Mouse (Mus musculus): ENCODE measurements around the gene Myzap.
A peak's percentile ranks its signal among the peaks of the same experiment; 100 is the strongest.

Gene Myzap

GRCm38 (mm10) chr9:71604914-71605635, 12.9 kb upstream of the Myzap start:
- DNase-seq (ENCODE audit: low spot score), result no peak

GRCm38 (mm10) chr9:71599861-71600260, 7.7 kb upstream of the Myzap start:
- no peak for DNase-seq (ENCODE audit: low spot score)

DNA sequence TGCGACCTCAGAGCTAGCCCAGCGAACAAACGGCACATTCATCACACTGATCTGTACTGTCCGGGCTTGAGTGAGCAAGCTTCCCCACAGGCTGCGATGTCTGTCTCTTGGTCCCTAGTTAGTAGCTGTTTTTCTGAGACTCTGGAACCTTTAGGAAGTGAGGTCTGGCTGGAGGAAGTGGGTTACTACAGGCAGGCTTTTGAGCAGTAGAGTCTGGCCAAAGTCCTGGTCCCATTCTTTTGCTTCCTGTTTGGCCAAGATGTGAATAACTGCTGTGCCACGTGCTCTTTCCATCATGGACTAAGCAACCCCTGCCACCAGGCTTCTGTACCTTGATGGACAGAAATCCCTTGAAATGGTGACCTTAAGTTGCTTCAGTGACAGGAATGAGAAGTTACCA, 4.7 kb upstream of the Myzap start:
- DNase-seq (ENCODE audit: low spot score), result no peak

- no peak for DNase-seq (ENCODE audit: low spot score)
Measured at GRCm38 (mm10) chr9:71592577-71593285, 571 bp upstream of the Myzap start.

DNA sequence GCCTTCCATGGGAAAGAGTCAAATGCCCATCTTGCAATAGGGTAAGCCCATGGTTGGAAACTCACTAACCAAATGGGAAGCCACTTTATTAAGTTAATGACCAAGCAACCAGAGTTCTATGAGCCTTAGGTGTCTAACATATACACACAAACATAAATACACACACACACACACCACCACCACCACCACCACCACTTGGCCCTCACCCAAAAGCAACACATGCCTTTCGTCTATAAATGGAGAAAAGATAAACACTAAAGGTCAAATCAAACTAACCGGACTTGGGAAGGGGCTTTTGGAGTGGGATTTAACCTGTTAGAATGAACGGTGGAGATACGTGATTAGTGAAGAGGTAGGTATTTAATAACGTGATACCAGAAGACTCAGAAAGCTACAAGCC, 1.1 kb downstream of the Myzap start:
- no peak for DNase-seq (ENCODE audit: low spot score)

- DNase-seq (ENCODE audit: low spot score), result no peak
Measured at GRCm38 (mm10) chr9:71589771-71590170, 2.4 kb downstream of the Myzap start.

DNA sequence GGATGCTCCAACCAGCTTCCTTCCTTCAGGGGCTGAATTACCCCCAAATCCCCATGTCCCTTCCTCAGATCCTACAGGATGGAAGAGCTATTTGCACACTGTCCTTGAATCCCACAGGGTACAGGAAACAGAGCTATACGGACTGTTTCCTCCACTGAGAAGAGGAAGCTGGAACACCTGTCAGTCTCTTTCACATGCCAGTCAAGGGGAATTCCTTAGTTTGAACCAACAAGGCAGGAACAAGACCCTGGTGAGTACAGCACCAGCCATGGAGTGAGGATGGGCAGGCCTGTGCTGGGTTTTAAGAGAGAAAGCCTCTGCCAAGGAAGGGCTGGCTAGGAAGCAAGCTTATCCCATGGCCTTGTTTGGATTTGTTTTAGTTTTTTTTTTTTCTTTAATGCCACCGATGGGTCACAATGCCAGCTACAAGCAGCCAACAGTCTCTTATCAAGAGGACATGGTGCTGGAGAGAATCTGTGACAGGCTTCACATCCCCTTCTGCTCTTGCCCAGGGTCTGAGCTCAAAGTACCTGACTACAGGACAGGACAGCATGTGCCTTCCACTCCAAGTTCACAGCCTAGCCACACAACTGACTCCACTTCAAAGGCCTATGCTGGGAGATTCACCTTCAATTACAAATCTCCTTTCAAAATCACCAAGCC, 3.1 kb downstream of the Myzap start:
- no peak for DNase-seq (ENCODE audit: low spot score)

DNA sequence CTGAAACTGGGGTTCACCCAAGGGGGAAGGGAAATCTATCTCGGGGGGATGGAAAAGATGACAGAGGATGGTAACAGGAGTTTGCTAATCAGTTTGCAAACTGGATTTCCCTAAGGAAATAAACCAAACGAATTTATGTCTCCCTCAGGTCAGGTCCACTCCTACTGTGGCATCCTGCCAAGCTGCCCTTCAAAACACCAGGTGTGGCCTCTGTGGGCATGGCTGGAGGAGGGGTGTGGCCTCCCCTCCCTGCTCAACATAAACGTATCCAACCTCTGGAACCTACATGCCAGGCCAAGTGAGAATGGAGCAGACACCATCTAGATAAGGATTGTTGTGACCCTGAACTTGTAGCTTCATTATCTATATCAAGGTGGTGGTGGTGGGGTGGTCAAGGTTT, 5.8 kb downstream of the Myzap start:
- no peak for DNase-seq (ENCODE audit: low spot score)

- no peak for DNase-seq (ENCODE audit: low spot score)
Measured at GRCm38 (mm10) chr9:71582771-71583170, 9.4 kb downstream of the Myzap start.

GRCm38 (mm10) chr9:71578896-71579564, 13.1 kb downstream of the Myzap start:
- DNase-seq (ENCODE audit: low spot score), result no peak

- DNase-seq (ENCODE audit: low spot score), result no peak
Measured at GRCm38 (mm10) chr9:71574440-71574839, 17.7 kb downstream of the Myzap start.

DNA sequence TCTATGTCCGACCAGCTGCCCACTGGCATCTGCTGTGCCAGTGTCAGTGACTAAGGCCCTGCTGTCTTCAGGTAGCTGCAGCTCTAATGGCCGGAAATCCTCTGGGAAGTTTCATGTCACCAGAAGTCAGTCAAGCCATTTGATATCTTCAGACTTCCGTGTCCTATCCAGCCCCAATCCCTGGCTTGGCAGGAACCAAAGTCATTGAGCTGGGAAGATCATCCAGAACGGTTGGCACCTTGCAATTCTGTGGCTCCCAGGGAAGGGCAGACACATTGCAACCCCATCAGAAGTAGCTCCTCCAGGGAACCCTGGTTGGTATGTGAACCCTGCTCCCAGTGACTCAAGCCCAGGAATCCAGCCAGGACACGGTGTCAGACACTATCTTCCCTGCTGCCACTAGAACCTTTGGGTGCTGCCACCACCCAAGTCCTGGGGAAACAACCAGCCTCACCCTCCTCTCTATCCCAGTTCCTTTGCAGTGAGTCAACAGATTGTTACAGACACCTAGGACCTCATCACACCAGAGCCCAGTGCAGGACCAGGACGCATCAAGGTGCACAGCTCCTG, 18.3 kb downstream of the Myzap start:
- DNase-seq (ENCODE audit: low spot score), result no peak

DNA sequence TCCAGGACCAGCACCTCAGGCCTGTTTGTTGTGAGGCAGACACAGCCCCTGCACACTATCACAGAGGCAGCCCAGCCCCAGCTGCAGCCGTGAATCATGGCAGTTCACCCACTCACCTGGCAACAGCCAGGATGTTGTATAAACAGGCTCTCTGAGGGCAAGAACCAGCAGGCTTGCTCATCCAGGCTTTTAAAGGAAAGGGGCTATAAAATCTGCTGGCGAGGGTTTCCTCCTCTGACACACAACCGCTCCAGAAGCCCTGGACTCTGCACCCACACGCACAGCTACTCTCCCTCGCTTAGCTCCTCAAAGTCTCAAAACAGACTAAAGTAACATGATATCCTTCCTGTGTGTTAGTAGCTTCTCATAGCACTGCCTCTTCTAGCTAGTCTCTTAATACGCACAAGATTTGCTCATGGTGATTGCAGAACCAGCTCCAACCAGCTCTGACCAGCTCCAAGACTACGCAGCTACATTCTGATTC, 21.0 kb downstream of the Myzap start:
- peak; percentile 16 for DNase-seq (ENCODE audit: low spot score)

DNA sequence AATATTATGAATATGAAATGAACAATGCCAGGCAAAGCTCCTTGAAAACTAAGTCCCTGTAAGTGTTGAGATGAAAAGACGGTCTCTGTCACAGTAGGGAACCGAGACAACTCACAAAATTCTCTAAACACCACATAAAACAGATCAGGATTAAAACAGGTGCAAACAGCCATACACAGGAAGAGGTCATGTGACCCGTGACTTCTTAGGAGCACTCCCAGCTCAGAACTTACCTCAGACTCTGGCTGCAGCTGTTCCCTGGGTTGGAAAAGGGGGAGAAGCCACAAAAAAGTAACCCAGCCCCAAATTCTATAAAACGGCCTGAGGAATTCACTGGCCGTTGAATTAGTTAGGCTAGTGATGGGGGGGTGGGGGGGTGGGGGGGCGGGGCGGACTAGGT, 22.0 kb downstream of the Myzap start:
- DNase-seq (ENCODE audit: low spot score), result peak; percentile 21

DNA sequence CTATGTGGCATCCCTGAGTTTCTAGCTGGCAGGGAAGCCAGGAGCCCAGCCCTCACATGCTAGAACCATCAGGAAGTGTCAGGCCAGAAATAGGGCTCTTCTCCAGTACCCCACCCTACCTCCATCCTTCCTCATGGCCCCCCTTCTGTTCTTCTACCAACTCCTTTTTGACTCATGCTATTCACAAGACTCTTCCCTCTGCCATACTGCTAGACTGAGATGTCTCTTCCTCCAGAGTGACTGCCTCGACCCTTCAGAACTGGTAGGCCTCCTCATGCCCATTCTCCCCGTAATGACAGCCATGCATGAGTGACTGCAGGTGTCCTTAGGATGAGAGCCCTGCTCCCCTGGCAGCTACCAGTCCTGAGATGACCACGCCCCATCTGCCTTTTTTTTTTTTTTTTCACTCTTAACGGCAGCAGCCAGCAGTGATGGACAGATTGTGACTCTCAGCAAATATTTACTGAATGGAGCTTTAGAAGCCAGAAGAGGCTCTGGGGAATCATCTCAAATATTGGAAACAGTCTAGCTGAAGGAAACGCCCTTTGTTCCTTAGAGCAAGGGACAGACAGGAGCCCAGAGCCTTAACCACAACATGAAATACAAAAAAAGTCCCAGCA, 23.7 kb downstream of the Myzap start:
- no peak for DNase-seq (ENCODE audit: low spot score)

DNA sequence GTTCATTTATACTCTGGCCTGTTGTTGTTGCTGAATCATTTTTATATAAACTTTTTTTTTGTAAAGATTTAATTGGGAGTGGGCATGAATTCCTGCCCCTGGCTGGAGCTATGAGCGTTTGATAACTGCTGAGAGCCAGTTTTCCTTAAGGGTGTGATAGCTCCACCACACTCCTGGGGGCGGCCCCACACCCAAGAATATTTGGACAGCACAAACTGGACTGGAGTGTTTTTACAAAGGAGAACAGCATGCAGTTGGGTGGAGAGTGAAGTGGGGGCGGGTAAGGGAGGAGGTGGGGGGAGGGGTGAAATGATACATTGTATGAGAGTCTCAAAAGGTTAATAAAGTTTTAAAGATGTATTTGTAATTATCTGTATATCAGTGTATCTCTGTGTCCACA, 24.8 kb downstream of the Myzap start:
- no peak for DNase-seq (ENCODE audit: low spot score)

- DNase-seq (ENCODE audit: low spot score), result no peak
Measured at GRCm38 (mm10) chr9:71566763-71567162, 25.4 kb downstream of the Myzap start.

DNA sequence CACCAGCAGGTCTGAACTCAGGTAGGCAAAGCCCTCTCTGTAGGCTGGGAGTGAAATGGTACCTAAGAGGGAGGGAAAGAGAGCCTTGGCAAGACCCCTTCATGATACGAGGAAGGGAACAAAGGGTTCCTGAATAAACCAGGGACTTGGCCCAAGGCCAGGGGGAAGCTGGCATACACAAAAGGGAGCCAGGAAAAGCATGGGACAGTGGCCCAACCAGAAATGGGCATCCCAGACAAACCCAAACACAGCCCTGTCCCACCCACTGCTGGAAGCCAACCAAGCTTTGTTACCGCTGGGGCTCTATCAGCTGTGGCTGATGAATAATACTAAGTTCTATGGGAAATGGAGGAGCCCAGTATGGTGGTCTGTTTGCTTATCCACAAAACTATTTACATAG, 34.4 kb downstream of the Myzap start:
- DNase-seq (ENCODE audit: low spot score), result no peak

GRCm38 (mm10) chr9:71554001-71554400, 38.2 kb downstream of the Myzap start:
- no peak for DNase-seq (ENCODE audit: low spot score)

DNA sequence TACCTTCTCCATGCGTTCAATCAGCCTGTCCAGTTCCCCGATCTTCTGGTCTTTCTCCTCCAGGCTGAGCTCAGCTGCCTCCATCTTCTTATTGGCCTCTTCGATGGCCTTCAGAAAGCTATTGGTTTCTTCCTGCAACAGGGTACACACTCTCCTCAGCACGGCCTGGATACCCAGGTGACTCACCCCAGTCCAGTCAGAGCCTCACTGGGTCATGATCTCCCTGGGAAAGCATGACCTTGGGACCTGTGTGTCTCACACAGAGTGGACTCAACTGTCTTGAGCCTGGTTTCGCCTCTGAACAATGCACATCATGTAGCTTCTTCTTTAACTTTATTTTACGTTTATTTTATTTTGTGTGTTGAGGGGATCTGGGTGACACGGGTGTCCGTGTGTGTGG, 42.0 kb downstream of the Myzap start:
- no peak for DNase-seq (ENCODE audit: low spot score)

DNA sequence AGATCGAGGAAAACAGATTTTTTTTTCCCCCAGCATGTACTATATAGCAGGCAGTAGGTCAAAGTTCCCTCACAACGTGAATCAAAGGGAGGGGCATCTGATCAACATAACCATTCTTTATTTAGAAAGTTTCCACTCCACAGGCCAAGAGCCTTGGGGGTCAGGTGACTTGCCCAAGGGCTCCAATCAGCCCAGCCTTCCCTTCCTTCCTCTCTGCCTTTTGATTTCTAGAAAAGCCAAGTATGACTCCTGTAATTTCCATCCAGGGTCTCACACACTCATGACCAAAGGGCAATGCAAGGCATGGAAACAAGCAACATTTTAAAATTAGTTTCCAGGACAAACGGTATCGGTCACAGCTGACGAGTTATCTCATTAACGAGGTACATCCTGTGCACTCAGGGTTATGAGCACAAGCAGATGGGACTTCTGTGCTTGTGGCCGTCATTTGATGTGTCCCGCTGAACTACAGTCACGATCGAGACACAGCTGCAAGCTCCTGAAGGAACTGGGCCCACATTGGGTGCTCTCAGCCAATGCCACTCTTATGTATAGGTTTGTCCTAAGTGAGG, 44.4 kb downstream of the Myzap start:
- DNase-seq (ENCODE audit: low spot score), result no peak

Measured in embryo, embryonic 10.5 days (tissue).